Mouse (Mus musculus) left cerebral cortex, postnatal 14 days (tissue): ENCODE measurements around the gene Asb16. TPM values are rescaled to one million over a fixed set of nuclear protein-coding genes. Genes with fewer than 3 reads are reported as not detected.

Source experiments
- DNase-seq, 2 experiments: peaks; one replicate each; pipeline ENCODE4 v3.0.0; 2021 to 2022; ENCODE audit warnings: low spot score in 2 of 2, mixed read lengths in 1 of 2
- intact Hi-C: fragments of 180-260 bp; cut with DNase I; formaldehyde crosslinking; loops from one replicate; pipeline ENCODE4 v1.15.1; 2025
- long read RNA-seq, 2 experiments: library from polyadenylated mRNA; stranded (forward); transcript quantifications; one replicate each; pipeline ENCODE4 v2.0.0; 2021
- total RNA-seq, 2 experiments: library from RNA; stranded (reverse); gene quantifications; 2 replicates each; pipeline ENCODE4 v1.2.3; 2021

Asb16 gene
- under 1 TPM; 0.59 to 0.72 TPM for total RNA-seq
- long read RNA-seq, experiment 1, partial matches to known transcripts, result 1 of 1 reads
- long read RNA-seq, experiment 1, other reads (novel, unspliced or antisense), result 0 of 1 reads
- long read RNA-seq, experiment 2, partial matches to known transcripts, result 1 of 1 reads
- long read RNA-seq, experiment 2, other reads (novel, unspliced or antisense), result 0 of 1 reads

DNA sequence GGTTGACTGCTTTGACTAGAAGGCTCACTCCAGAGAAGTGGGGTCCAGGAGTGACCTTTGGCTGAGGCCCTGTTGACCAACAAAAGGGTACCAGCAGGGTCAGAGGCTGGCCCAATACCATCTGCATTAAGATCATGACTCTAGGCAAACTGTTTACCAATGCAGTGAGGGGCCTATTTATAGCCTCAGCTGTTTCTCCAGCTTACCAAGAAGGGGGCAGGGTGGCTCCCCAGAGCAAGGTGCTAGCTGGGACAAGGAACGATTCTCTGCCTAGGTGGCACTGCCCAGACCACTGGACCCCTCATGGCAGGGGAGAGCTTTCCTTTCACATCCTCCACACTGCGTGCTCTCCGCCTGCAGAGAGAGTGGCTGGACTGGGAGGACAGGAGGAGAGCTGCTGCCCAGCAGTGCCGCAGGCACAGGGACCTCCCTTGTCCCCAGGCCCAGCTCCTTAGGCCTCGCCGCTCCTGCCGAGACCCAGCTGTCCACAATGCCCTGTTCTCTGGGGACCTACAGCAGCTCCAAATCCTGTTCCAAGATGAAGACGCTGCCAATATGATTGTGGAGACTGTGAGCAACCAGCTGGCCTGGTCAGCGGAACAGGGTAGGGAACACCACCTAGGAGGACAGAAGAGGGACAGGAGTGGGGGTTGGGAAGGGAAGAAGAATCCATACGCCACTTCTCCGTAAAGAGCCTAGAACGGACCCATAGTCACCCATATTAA lies at the start of gene Asb16:
Asb16 (plus strand) TSS at position 224 of the 725 bp plus-strand sequence.
- intact Hi-C loops, result loop anchor here (5.0 kb wide), 1 partner anchor 111 kb away; the partner anchor contains the start of gene Tmem101
- no peak for DNase-seq

DNA sequence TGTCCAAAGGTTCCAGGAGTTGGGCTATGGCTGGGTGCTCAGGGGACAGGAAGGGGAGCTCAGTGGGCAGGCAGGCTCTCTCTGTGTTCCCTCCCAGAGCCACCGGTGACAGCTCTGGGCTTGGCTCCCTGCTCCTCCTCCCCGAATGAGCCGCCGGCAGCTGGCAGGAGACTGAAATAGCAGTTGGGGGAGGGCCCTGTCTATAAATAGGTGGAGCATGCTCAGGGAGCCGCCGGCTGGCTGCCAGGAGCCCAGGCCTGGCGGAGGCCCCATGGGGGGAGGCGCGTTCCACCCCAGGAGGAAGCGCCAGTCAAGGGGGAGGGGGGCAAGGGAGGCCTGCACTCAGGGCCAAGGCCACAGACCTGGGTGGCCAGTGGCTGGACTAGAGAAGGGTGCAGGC lies 49.8 kb upstream of the Asb16 start:
- peak; percentile 95 to 97 for DNase-seq
- intact Hi-C loops, result no loop called here

DNA sequence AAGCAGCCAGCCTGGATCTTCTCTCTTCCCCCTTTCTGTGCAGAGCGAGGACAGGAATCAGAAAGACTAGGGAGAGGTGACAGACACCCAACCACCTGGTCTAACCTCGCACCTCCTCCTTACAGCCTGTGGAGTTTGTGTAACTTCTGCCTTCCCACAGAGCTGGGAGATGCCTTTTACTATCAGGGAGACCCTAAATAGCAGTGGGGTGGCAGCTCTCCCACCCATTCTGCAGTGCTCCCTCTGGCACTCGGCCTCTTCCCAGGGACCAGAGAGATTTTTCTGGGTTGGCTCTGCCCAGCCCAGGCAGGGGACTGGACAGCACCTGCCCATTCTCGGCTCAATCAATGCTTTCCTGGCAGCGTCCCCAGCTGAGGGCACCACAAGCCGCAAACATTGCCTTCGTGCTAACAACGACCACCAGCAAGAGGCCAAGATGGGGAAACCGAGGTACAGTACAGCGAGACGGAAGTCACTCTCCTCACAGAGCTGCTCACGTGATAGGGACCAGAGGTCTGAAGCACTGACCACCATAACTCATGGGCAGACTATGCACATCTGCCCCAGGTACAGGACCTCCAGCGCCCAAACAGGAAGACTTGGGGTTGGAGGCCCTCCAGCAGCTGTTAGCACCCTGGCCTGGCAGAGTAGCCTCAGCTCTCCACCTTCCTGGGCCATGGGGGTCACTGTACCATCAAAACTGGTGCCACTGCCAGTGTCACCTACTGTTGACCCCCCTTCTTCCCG lies 49.1 kb upstream of the Asb16 start:
- DNase-seq, result no peak
- intact Hi-C loops, result no loop called here

DNA sequence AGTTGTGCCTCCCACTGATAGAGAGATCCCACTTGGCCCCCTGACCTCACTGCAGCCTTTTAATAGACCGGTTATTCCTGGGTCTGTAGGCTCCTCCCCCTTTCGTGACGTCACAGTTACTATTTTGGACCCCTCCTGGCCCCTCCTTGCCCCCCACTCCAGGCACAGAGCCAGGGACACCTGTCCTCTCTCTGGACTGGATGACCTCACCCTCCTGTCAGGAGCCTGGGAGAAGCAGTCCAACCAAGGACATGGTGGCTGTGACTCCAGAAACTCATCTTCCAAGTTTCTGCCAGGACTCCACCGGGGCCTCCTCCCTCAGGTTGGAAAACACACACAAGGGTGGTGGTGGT lies 48.6 kb upstream of the Asb16 start:
- intact Hi-C loops, result loop anchor here (5.0 kb wide), 1 partner anchor 63 kb away; the partner anchor contains the start of gene Tmem101
- DNase-seq, result no peak

DNA sequence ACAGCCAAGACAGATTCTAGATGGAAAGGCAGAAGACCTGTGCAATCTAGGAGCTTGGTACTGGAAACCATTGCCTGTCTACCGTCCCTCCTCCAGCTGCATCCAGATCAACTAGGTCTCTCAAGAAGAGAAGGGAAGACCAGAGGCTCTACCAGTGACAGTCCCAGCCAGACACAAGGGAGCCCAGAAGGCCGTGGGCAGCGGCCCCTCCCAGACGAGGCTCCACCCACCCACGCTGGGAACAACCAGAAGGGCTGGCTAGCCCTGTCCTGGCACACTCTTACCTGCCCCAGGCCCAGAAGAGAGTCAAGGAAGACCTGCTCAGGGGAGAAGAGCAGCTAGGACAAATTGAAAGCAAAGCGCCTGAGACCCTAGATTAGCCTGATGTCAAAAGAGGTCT lies 48.1 kb upstream of the Asb16 start:
- DNase-seq, result no peak
- intact Hi-C loops, result loop anchor here (5.0 kb wide), 1 partner anchor 63 kb away; the partner anchor contains the start of gene Tmem101

DNA sequence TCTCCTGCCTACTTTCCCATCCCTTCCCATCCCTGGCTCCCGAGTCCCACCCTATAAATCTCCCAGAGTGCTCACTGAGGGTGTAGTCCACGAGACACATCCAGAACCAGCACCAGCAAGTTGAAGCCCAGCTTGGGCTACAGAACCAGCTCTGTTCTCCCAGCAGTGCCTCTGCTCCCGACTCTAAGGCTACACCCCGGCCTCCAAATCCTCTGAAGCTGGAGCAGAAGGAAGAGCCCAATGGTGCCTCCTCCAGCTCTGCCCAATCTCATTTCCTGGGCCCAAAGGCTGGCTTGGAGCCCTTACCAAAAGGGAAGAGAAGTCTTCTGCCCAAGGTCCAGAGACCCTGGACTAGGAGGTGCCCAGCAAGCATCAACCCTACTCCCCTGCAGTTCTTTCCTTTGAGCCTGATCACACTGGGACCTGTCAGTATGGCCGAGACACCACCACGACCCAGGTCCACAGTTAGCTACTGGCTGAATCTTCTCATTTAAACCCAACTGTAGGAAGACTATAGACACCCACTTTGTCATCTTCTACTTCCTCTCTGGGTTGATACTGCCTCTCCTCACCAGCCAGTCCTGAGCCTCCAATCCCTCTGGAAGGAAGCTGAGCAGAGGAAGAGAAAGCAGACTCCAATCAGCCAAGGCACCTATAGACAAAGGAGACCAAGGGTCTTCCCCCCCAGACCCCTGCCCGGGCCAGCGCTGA lies 47.1 kb upstream of the Asb16 start:
- no peak for DNase-seq
- intact Hi-C loops, result loop anchor here (5.0 kb wide), 1 partner anchor 64 kb away; the partner anchor contains the start of gene Tmem101

DNA sequence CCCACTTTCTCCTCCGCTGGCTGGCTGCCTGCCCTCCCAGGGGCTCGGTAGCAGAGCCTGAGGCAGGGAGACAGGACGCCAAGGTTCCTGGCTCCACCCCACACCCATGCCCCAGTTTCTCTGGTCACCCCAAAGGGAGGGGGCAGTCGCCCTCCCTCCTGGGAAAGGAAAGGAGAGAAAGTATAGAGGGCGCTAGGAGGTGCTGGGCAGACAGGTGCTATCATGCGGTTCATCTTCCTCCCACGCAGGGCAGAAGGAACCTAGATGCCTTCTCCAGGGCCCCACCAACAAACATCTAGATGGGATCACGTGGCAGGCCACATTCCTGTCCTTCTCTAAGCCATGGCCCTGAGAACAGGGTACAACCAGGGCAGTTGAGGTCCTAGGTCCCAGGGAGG lies 46.6 kb upstream of the Asb16 start:
- DNase-seq, result no peak
- intact Hi-C loops, result loop anchor here (5.0 kb wide), 1 partner anchor 65 kb away; the partner anchor contains the start of gene Tmem101

DNA sequence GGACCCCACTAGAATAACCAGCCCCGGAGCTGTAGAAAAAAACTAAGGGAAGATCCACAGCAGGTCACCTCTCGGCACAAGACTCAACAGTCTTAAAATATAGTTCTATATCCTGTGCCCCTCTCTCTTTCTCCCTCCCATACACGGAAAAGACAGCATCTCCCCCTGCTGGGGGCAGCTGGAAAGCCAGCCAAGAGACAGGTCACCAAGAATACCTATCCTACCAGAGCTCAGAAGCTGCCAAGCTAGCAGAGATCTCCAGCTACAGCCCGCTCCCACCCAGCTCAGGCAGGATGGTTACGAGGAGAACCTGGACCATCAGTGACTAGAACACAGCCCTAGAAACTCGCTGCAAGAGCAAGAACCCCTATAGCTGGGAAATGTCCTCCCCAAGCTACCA lies 45.4 kb upstream of the Asb16 start:
- intact Hi-C loops, result loop anchor here (5.0 kb wide), 1 partner anchor 66 kb away; the partner anchor contains the start of gene Tmem101
- peak in 1 of 2 experiments; percentile 66 for DNase-seq

DNA sequence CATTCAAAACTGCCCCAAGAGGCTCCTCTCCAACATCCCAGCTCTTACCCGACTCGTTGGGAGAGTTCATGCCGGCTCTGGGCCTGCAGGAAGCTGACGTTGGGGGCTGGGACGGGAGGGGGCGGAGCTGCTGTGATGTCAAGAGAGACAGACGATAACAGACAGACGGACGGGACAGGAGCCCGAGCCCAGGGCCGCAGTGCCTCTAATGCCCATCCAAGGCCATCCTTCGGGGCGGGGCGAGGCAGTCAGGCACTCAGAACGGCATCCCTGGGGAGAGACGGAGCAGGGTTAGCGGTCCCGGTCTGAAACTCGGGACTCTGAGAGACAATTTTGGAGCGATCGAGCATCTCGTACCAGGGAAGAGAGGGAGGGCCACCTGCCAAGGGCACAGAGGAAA lies 43.9 kb upstream of the Asb16 start:
- DNase-seq, result no peak
- intact Hi-C loops, result loop anchor here (5.0 kb wide), 2 partner anchors 37 to 67 kb away; partner anchors contain the start of genes G6pc3, Lsm12 and Tmem101

DNA sequence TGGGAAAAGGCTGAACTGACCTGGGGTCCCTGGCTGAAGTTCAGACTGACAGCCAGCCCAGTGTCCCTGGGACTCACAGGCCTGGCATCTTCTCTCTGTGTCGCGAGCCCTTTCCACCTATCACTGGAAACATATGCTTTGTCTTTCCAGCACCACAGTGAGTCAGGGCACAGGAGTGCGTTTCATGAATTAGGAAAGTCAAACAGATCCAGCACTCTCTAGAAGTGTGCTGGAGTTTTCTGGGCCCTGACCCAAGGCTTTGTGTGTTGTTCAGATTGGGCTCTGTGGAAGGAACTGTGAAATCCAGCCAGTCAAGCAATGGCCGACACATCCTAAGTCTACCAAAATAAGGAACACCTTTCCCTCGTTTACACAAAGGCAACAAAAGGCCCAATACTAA lies 43.3 kb upstream of the Asb16 start:
- DNase-seq, result no peak
- intact Hi-C loops, result loop anchor here (5.0 kb wide), 1 partner anchor 38 kb away; the partner anchor contains the start of genes G6pc3 and Lsm12

DNA sequence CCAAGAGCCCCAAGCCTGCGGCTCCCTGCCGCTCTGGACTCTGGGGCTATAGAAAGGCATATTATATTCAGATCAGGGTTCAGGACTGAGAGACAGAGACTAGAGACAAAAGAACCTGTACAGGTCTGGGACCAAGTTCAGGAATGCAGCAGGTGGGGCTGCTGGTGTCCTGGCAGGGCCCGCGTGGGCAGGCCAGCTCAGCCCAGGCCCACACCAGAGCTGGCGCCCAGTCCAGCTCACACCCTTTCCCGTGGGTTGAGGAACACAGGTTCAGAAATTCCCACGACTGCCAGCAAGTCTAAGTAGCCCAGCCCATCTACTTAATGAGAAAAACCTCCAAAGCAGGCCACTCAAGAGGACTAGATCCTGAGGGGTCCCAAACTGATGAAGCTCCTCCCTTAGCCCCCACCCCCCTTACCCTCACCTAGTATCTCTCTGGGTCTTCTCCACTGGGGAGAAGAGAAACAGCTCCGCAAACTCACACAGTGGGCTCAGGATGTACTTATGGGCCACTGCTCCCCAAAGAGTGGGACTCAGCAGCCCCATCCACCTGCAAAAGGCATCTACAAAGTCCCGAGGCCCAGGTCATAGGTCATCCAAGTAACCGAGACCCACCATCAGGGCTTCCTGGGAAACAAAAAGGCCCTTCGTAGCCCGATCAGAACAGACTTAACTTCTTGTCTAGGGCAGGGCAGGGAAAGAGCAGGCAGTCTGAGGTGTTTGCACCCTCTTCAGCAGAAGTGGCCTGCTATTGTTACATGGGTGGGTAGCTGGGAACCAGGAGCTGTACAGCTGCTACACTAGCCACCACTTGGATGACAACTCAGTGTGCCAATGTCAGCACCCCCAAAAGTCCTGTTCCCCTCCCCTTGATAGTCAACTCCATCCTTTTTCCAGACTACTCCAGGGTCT lies 42.2 kb upstream of the Asb16 start:
- intact Hi-C loops, result loop anchor here (5.0 kb wide), 1 partner anchor 39 kb away; the partner anchor contains the start of genes G6pc3 and Lsm12
- no peak for DNase-seq

DNA sequence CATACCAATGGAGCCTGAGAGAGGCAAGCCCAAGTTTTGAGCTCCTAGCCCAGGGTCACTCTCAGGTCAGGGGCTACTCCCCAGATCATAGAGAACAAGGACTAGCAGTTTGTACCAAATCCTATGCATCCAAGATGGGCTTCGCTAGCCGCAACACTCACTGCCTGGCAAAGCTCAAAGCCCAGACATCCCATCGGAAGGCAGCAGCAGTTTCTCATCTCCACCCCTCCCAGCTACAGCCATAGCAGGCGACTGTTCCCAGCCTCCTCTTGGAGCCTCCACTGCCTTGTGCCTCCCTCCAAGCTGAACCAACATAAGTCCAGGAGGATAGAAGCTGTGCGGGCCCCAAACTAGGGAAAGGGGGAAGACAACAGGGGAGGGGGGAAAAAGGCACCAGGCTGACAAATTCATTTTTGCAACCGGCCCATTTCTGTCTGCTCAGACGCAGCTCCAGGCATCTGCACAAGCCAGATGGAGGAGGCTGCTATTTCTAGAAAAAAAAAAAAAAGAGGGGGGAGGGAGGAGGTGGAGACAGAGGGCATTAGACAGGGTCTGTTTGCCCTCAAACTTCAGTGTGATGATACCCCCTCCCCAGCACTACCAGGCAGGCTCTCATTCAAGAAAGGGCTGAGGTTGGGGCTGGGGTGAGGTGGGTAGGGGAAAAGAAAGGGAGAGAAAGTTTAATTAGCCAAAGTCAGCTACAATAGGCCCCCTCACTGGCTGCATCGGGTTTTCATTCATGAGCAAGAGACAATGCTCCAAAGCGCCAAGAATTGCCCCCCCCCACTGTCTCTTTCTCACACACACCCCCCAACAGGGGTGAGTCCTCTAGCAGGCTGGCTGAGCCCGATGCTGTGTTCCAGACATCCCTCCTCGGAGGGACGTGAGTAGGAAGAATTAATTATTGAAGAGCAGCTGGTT lies 41.0 kb upstream of the Asb16 start:
- no peak for DNase-seq
- intact Hi-C loops, result loop anchor here (5.0 kb wide), 1 partner anchor 40 kb away; the partner anchor contains the start of genes G6pc3 and Lsm12

DNA sequence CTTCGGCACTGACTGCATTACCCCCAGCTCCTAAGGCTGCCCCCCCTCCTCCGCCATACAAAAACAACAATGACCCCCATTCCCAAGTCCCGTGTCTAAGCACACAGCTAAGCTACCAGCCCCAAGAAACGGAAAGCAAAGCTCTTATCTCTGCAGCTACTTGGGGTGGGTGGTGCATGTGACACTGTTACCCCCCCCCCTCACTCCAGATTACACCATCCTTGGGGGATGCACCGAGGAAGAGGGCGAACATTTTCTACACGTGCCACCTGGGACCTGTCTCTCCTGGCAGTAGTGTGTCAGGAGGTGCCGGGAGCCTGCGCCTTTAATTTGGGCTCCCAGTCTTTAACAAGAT lies 40.4 kb upstream of the Asb16 start:
- intact Hi-C loops, result loop anchor here (5.0 kb wide), 1 partner anchor 41 kb away; the partner anchor contains the start of genes G6pc3 and Lsm12
- DNase-seq, result no peak

DNA sequence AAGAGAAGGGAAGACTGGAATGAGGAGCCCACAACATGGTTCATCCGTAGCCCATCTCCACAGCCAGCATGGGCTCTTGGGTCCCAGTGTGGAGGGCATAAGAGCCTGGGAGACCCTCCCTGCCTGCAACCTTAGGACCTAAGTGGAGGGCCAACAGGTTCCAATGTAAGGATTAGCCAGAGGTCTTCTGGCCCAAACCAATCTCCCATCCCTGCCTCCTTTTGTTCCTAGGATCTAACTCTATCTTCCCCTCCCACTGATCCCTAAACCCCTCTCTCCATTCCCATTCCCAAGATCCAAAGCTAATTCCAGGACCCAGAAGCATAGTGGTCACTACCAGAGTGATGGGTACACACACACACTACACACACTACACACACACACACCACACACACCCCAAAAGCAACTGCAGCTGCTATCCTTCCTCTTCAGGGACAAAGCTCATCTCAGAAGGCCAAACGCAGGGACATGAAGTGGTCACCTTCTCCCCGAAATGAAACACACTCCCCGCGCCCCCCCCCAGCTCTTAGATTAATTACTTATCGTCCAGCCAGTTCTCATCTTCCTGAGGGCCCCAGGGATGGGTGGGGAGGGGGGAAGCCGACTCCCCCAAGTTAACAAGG lies 39.8 kb upstream of the Asb16 start:
- DNase-seq, result no peak
- intact Hi-C loops, result loop anchor here (5.0 kb wide), 1 partner anchor 41 kb away; the partner anchor contains the start of genes G6pc3 and Lsm12

DNA sequence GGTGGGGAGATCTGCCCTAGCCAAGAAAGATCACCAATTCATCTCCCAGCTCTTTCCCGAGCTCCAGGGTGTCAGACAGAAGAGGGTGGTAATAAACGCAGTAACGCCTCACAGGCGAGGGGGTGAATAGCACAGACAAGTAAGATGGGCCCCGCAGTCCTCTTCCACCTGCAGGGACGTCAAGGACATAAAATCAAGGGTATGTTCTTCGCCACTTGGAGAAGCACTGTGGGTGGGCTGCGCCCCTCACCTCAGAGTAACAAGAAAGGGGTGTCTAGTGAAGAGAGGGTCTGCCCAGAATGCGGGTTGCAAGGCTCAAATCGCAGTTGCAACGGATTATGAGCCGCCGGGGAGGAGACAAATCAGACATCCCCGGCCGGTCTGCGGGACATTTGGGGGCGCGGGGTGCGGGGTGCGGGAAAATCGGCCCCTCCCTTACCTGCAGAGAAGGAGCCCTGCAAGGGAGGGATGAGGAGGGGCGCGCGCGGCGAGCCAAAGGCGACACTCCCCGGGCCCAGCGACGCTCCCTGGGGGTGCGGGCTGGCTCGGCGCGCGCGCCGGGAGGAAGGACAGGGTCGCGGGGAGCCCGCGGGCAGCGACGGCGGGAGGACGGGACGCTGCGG lies 39.1 kb upstream of the Asb16 start:
- no peak for DNase-seq
- intact Hi-C loops, result loop anchor here (5.0 kb wide), 1 partner anchor 42 kb away; the partner anchor contains the start of genes G6pc3 and Lsm12
